Mouse (Mus musculus) layer of hippocampus, adult 18-20 months (tissue): ENCODE results near the gene Grk3. TPM values are rescaled to one million over a fixed set of nuclear protein-coding genes. Genes with fewer than 3 reads are reported as not detected.
A peak's percentile ranks its signal among the peaks of the same experiment; 100 is the strongest.

Experiments
- DNase-seq, 2 experiments: peaks; one replicate each; pipeline ENCODE4 v3.0.0; 2022; ENCODE audit warnings: low spot score in 2 of 2
- total RNA-seq, 2 experiments: library from RNA; stranded (reverse); gene quantifications; 2 replicates each; pipeline ENCODE4 v1.2.3; 2021

Grk3 gene
- total RNA-seq, 2 experiments from 2014 or later = 80.7 to 81.4 TPM

DNA sequence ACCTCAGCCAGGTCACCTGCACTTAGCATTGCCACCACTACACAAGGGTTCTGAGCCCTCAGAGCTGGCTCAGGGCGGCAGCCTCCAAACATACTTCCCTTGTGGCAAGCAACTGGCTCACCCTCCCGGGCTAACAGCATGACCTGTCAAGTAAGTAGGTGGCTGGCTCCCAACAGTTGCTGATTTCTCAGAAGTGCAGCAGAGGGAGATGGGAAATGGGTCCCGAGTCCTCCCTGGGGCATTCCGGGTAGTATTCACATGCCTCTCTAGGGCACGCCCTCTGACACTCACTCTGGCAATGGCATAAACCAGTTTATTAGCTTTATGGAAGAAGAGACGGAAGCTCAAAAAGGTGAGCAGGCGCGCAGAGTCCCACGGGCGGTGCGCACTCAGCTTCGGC is 74.6 kb downstream of the Grk3 start:
- no peak for DNase-seq

DNA sequence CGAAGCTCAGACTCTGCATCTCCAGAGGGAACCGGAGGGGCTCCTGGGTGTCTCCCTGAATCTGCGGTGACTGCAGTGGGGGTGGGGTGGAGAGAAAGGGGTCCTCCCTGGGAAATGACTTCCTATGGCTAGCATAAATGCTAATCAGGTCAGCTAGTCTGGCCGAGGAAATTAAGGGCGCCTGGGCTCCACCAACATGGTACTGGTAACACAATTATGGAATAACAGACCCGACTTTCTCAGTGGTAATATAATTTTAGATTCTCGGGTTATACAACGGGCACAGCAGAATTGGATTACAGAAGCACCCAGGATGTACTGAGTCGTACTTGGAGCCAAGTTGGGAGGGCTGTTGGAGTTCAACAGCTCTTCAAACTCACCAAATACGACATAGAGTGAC is 79.0 kb downstream of the Grk3 start:
- no peak for DNase-seq

DNA sequence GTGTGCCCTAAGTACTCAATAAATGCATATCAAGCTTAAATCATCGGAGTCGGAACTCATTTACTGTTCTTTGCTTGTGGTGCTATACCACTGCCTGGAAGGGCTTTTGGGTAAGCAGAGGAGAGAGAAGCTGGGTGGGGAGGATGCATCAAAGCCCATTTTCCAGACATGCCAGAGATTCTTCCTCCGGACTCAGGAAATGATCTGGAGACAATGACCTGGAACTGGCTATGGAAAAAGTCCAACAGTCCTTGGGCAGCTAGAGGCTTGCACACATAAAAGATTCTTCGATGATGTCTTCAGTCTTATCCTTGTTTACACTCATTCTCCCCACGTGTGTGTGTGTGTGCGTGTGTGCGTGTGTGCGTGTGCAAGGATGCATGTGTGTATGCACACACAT is 80.2 kb downstream of the Grk3 start:
- DNase-seq = no peak

DNA sequence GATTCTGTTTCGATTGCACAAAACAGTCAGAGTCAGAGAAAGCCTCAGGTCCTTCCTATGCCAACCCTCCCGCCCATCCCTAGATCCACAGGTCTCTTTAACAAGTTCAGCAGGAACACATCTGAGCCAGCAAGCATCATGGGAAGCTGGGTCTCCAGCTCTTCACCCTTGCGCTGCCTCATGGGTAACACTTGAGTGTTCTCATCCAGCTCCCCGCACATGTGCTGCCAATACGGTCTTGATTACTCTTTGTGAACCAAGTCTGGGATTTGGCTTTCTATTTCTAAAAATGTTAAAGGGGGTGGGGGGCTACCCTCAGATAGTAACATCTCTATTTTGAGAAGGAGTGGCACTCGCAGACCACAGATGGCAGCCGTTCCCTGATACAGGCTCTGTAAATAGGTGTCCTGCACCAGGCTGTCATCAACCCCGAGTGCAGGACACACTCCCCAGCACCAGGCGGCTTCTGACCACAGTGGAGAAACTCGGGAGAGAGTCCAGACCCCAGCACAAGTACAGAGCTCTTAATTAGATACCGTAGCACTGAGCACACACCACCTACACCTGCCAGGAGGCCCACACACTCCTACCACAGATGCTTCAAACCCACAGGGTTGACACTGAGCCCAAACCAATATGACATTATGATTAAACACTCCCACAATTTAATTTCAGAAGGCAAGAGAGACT is 82.6 kb downstream of the Grk3 start:
- peak; percentile 50 to 86 for DNase-seq

DNA sequence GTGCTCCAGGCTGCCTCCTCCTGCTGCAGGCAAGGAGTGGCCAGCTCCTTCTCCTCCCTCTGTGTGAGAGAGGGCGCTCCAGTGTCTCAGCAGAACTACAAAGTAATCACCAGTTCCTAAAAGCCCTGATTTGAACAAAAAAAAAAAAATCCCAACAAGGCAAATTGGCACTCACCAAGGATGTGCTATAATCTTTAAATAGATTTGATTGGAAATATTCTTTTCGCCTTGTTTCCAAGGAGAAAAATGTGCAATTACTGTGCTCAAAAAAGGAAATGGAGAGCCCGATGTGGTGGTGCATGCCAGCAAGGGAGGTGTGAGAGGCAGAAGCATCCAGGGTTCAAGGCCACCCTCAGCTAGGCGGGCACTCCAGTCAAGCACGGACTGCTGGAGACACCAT is 83.7 kb downstream of the Grk3 start:
- no peak for DNase-seq

DNA sequence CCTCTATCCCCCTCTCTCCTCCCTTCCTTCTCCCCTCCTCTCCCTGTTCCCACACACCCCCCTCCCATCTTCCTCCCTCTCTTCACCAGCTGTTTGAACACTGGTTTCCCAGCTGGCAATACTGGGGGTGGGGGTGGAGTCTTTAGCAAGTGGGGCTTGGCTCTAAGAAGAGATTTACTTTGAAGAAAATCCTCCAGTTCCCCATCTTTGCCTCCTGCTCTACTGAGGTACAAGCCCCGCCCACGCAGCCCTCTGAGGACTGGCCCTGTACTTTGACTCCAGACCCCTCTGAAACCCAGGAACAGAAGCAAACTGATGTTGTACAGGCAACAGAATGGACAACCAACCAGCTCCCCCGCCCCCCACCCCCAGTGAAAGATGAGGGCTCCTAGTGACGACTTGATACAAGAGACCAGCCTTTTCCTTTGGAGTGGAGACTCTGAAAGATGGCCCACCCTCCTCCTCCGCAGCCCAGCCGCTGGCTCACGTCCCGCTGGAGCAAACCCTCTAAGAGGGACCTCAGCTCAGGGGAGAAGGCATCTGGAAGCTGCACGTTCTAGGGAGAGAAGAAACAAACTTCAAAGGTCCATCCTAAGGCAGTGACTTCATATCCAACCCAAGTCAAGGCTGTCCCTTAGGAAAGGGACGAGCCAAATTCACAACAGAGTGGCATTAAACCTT is 87.2 kb downstream of the Grk3 start:
- no peak for DNase-seq

DNA sequence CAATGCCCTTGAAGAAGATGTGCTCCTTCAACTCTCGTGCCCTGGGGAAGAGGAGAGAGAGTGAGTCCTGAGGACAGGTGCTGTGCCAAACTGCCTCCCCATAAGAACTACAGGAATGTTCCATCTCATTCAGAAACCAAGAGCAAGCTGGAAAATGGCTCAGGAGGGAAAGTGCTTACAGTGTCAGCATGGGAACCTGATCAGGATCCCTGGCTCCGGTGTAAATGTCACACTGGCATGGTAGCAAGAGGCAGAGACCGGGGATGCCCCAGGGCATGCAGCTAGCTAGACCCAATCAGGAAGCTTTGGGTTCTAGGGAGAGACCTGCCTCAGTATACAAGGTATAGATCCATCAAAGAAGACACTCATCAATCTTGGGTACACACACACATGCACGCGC is 90.2 kb downstream of the Grk3 start:
- no peak for DNase-seq

DNA sequence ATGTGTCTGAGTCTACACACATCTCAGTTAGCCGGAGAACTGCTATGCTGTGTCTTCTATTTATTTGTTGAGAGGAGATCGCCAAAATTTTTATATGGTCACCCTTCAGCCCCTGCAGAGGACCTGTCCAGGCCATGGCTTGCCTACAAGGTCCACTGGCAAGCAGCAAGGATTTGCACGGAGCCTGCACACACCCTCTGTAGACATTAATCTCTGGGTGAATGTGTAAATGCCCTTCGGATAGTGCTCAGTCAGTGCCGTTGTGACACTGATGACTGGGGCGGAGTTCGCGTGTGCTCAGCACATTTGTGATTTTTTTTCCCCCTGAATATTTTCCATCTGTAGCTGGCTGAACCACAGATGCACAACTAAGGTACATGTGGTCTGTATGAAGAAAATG is 90.8 kb downstream of the Grk3 start:
- no peak for DNase-seq

DNA sequence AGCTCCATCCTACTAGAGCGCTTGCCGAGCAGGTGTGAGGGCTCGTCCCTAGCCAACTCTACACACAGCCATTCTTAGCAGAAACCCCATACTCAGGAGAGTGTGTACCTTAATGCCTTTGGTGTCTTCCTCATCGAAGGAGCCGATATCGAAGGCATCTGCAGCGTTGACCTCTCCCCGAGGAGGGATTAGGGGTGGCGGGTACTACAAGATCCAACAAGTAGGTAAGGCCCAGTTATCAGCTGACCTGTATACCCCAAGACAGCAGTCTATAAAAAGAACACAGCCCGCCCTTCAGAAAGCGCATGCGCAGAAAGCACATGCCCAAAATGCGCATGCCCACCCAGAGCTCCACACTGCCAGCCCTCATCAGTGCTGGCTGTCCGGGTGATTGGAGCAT is 91.8 kb downstream of the Grk3 start:
- DNase-seq = no peak

DNA sequence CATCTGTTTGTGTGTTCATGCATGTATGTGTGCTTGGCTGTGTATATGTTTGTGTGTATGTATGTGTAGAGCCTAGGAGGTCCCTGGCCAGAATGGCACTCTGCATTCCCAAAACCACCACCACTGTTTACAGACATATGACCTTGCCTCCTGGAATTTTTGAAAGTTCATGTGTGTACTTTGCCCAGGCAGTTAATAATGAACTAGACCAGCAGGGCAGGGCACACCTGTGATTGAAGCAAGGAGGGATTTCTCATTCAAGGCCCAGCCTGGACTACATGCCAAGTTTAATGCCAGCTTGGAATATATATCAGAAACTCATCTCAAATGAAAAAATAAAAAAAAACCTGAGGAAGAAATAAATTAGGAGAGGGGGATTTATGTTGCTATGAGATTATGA is 93.7 kb downstream of the Grk3 start:
- no peak for DNase-seq

DNA sequence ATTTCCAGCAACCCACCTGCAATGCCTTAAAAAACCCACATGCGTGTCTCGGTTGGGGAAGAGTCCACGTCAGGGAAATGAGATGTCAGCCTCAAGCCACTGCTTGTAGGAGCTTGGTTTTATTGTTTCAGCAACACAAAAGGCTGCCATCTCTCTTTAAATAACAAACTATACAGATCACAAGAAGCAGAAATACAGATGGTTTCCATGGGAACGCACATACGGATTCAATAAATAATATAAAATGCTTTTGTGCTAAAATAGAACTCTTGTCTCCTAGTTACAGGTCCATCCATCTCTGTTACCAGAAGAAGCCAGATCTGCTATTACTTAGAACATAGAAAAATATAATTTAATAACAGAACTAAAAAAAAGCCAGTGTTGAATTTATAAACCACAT is 105.2 kb downstream of the Grk3 start:
- DNase-seq = no peak

DNA sequence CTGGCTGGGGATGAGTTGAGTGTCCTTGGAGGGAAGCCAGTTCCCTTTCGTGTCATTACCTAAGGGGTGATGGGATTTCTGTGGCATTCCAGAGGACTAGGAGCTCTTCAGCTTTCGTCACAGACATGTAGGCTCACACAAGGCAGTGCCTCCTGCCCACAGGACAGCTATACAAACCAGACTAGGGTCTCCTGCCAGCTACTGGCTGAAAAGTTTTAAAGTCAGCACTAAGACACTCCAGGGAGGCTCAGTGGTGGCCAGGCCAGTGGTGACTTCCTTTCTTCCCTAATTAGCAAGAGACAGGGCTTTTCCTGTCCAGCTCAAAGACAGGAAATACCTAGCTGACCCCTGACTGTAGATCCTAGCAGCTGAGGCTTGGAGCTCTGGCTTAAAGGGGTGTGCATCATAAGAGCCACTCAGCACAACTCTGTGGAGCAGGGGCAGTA is 107.4 kb downstream of the Grk3 start:
- no peak for DNase-seq

DNA sequence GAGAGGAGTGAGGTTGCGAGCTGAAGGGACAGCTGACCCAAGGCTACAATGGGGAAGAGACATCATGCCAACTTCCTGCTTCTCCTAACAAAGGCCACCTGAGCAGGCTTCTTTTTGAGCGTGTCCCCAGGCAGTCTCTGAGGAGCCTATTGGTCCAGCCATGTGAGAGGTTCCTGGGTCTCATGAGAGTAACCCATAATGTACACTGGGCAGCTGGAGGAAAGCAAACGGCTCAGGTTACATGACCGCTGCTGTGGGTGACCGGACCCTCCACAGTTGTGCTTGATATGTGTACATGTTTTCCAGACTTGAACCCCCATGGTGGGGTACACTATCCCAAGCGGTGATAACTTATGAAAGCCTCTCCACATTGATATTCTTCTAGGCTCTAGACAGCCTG is 108.1 kb downstream of the Grk3 start:
- no peak for DNase-seq

DNA sequence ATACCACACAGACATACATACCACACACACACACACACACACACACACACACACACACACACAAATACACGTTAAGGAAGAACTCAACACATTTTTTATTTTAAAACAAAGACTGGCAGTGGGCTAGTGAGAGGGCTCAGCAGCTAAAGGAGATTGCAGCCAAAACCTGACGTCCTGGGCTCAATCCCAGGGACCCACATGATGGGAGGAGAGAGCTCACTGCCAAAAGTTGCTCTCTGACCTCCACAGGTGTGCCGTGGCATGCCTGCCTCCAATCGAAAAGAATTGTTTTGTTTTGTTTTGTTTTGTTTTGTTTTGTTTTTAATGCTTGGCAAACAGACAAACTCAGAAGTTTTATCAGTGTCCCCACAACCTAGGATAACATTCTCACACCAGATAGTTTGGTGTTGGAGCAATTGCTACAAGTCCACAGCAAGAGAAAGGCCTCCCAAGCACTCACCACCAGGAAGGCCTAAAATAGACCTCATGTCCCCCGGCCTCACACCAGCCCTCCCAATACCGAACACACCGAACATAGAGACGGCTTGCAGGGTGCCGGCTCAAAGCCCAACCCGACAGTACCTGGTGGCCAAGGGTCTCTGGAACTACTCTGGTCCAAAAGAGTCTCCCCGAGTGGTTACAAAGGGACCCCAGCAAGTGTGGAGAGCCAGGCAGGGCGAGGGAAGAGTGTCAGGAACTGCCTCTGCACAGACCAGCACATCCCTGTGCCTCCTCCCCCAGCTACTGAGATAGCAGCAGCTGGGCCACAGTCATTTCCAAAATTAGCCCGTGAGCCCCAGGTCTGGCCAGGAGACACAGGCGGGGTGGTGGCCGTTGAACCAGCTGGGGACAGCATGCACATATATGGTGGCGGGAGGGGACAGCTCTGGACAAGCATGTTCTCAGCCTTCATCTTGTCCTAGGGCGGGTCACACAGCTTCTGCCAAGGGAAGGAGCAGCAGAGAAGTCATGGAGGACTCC is 119.6 kb downstream of the Grk3 start, which contains the start of gene Myo18b:
Myo18b (minus strand) TSS at position 689 of the 981 bp plus-strand sequence.
- no peak for DNase-seq

DNA sequence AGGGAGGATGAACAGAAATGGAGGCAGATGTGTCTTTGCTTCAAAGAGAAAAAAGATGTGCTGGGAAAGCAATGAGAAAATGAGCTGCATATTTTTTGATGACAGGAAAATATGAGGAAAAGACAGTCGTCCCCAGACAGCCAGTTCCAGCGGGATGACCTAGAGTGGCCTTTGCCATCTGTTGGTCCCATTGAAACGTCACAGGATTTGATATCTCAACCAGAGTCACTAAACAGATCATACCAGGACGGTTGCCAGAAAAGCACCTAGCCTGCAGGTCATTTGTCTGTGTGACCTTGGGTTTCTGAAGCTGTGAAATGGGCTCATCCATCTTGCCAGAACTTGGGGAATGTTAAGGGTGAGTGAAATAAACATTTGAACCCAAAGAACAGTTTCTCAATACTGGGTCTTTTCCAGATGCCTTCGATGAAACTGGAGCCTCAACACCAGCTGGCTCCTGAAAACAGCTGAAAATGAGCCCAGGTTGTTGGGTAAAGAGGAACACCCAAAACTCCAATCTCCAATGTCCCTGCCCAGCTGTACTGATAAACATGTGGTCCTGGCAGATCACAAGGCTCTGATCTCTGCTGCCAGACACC is 122.0 kb downstream of the Grk3 start:
- no peak for DNase-seq

DNA sequence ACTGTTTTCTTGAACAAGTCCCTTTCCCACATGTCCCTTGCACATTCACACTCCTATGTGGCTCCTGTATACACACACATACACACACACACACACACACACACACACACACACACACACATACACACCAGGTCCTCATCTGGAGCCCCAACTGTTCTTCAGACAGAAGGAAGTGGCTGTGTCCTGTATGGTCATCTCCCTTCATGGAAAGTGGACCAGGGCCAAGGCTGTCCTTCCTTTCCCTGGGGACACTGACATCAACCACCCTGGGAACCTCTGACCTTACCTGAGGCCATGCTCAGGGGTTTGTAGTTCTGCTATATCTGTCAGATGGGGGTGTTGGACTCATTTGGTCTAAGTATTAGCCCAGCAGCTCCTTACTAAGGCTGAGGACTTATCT is 123.2 kb downstream of the Grk3 start:
- DNase-seq = no peak

DNA sequence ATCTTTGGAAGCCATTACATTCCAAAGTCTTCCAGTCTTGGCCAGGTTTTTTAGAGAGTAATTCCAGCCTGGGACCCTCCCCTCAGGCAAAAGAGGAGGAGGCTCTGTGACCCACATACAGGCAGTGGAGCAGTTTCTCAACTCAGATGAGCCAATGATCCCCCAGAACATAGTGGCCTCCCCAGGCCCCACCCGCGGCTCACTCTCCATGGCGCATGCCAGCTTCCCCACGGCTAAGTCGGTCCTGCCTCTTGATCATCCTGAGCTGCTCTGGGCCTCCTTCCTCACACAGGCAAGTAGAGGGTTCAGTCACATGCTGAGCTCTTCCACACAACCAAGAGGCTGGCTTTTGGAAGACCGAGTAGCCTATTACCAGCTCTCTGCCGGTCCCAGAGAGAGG is 126.9 kb downstream of the Grk3 start:
- no peak for DNase-seq

DNA sequence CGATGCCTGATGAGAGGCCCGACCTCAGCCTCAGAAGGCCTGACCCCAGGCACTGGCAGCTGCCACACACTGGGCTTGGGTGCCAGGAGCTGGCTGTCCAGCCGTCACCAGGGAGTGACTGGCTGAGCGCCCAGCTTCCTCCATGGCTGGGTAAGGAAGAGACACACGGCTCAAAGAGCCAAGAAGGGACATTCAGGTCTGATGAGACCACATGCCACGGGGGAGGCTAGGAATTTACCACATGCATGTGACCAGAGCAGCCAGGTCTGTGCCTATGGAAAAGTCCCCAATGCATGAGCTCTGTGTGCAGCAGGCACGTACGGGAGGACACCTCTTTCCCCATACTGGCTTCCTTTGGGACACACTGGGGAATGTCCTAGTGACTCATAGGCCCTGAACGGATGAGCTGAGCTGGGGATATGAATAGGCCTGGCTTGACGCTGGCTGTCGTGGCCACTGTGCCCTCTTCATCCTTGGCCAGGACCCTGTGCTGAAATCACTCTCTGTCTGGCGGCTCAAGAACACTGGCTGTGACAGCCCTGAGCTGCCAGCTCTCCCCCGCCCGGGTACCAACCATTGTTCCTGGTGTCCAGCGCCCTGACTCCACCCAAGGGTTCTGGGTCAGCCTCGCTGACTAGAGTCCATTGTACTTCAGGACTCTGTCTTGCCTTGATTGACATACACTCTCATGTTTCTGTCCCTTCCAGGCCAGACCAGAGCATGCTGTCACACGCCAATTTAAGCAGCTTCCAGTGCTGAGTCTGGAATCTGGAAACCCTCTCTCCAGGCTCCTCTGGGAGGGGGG is 128.7 kb downstream of the Grk3 start:
- no peak for DNase-seq

DNA sequence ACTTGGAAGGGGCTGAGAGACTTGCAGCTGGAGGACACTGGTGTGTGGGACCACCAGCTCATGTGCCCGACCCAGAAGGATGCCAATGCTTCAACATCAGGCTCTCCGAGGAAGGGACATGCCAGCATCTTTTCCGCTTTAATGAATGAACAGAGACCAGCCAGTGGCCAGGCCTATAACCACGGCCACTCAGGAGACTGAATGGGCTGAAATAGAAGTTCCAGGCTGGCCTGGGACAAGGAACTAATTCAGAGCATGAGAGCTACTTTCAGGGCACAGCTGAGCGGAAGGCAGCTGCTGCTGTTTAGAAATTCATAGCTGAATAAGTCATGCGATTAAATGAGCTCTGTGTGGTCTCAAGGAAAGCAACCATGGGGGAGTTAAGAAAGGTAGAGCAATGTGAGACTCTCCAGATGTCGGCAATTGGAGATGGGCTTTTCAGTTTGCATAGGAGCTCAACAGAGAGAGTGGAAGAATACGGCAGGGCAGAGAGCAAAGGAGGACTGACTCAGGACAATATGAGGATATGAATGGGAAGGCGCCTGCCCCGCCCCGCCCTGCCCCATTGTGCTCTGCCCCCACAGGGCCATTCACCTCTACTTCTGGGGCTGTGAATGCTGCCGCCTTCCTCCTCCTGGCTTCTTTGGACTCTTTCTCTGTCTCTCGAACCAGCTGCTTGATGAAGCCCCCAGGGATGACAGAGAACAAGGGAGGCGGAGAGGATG is 138.0 kb downstream of the Grk3 start:
- DNase-seq = no peak

DNA sequence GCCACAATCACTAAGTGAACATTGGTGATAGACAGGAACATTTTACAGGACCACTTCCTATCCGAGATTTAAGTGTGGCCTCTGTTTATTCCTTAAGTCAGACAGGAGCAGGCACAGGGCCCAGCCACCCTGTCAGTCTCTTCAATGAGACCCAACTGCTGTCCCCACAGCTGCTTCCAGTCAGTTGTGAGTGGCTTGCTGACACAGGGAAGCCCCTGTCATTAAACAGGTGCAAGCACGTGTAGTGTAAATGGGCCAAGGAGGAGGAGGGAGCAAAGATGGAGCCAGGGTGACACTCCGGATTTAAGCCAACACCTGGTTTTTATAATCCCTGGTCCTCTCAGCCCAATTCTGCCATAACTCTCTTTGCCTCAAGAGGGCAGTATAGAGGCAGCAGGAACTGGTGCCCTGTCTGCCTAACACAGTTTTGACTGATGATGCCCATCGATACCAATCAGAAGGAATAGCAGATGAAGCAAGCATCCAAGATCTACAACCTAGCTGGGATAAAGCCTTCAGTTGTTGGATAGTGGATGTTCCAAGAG is 138.7 kb downstream of the Grk3 start:
- peak; percentile 39 to 85 for DNase-seq
